Mouse (Mus musculus) adrenal gland, postnatal 36 days (tissue): Measurements from ENCODE around the gene Cd2. TPM values are rescaled to one million over a fixed set of nuclear protein-coding genes. Genes with fewer than 3 reads are reported as not detected.
A peak's percentile ranks its signal among the peaks of the same experiment; 100 is the strongest.

Experiments
- DNase-seq, 2 experiments: peaks; one replicate each; pipeline ENCODE4 v3.0.0; 2021; ENCODE audit warnings: mixed read lengths in 1 of 2
- total RNA-seq, 2 experiments: library from RNA; stranded (reverse); gene quantifications; 2 replicates each; pipeline ENCODE4 v1.2.3; 2021

Cd2 gene
- total RNA-seq, 2 experiments from 2014 or later: 0.53 to 0.63 TPM

- DNase-seq: no peak
These were observed 12.9 kb downstream of the Cd2 start for GRCm38 (mm10) chr3:101274794-101275193.

- peak in 1 of 2 experiments; percentile 22 for DNase-seq
These were observed 13.5 kb downstream of the Cd2 start for GRCm38 (mm10) chr3:101274041-101274770.

- DNase-seq: no peak
These were observed 15.6 kb downstream of the Cd2 start for GRCm38 (mm10) chr3:101272166-101272565.

GRCm38 (mm10) chr3:101270833-101271232 lies 16.9 kb downstream of the Cd2 start:
- DNase-seq: no peak

- no peak for DNase-seq
These were observed 19.4 kb downstream of the Cd2 start for GRCm38 (mm10) chr3:101268361-101268760.

- no peak for DNase-seq
These were observed 22.1 kb downstream of the Cd2 start for GRCm38 (mm10) chr3:101265561-101266091.

GRCm38 (mm10) chr3:101258976-101259375 lies 28.8 kb downstream of the Cd2 start:
- no peak for DNase-seq

GRCm38 (mm10) chr3:101256090-101256489 lies 31.6 kb downstream of the Cd2 start:
- DNase-seq: no peak

GRCm38 (mm10) chr3:101252141-101252540 lies 35.6 kb downstream of the Cd2 start:
- DNase-seq: no peak

- DNase-seq: no peak
These were observed 37.9 kb downstream of the Cd2 start for GRCm38 (mm10) chr3:101249846-101250245.

GRCm38 (mm10) chr3:101245212-101245611 lies 42.5 kb downstream of the Cd2 start:
- DNase-seq: no peak

GRCm38 (mm10) chr3:101243002-101243401 lies 44.7 kb downstream of the Cd2 start:
- no peak for DNase-seq

- DNase-seq: no peak
These were observed 45.9 kb downstream of the Cd2 start for GRCm38 (mm10) chr3:101241866-101242265.

GRCm38 (mm10) chr3:101240859-101241258 lies 46.9 kb downstream of the Cd2 start:
- DNase-seq: no peak

- DNase-seq: no peak
These were observed 48.5 kb downstream of the Cd2 start for GRCm38 (mm10) chr3:101239236-101239635.

- no peak for DNase-seq
These were observed 49.0 kb downstream of the Cd2 start for GRCm38 (mm10) chr3:101238695-101239094.

- no peak for DNase-seq
These were observed 50.5 kb downstream of the Cd2 start for GRCm38 (mm10) chr3:101236995-101237808.

GRCm38 (mm10) chr3:101236261-101236660 lies 51.5 kb downstream of the Cd2 start:
- DNase-seq: no peak

GRCm38 (mm10) chr3:101235321-101235720 lies 52.4 kb downstream of the Cd2 start:
- DNase-seq: no peak

GRCm38 (mm10) chr3:101233424-101233823 lies 54.3 kb downstream of the Cd2 start:
- DNase-seq: no peak

- no peak for DNase-seq
These were observed 55.2 kb downstream of the Cd2 start for GRCm38 (mm10) chr3:101232570-101232969.

- DNase-seq: no peak
These were observed 57.5 kb downstream of the Cd2 start for GRCm38 (mm10) chr3:101230201-101230600.

GRCm38 (mm10) chr3:101229551-101229930 lies 58.2 kb downstream of the Cd2 start:
- DNase-seq: no peak
